In genomic region chr5:64835295-64835694, GRCm38 (mm10) we compare ENCODE assay signal across 19 mouse cellular contexts. TPM values are rescaled to one million over a fixed set of nuclear protein-coding genes. Genes with fewer than 3 reads are reported as not detected.
DNase-seq lines count a peak whose midpoint lies in the region; ATAC-seq and TF ChIP-seq lines count a peak whose summit lies in the region.
"Had no signal": no experiment of that assay in that cellular context is flagged by ENCODE, and none has a peak within 500 bp of the region (broad histone marks: within the 10 kb centered on the region; RNA-seq: fewer than 3 reads in every experiment).

No protein-coding gene starts in this region.

- no peaks in the 10 kb centered on the region for H3K36me3 ChIP-seq in MEL (ENCODE audit: control insufficient read depth in 1 of 2, insufficient read depth in 2 of 2, low read length in 2 of 2)
- H3K36me3 ChIP-seq in splenic B cell, adult 2 months (ENCODE audit: control insufficient read depth, insufficient read depth, low read length, poor library complexity, severe bottlenecking) = peaks cover 2% of the 10 kb centered on the region; the same call in 1 of the 2 replicates
- H3K36me3 ChIP-seq in hindbrain, embryonic 14.5 days (replicated peaks; ENCODE audit: control insufficient read depth, insufficient read depth) = no peaks in the 10 kb centered on the region
- H3K36me3 ChIP-seq: forebrain, embryonic 15.5 days; hindbrain, embryonic 15.5 days had no signal

- no peak for TF ChIP-seq CTCF in MEL (IDR thresholded peaks at IDR 0.05 in 2 of 3, conservative IDR thresholded peaks at IDR 0.05 in 1 of 3; ENCODE audit: control insufficient read depth in 1 of 3, insufficient read depth in 1 of 3, low read depth in 2 of 3, low read length in 3 of 3, poor library complexity in 1 of 3, severe bottlenecking in 1 of 3)

- no peaks in the 10 kb centered on the region for H3K9me3 ChIP-seq in MEL (replicated peaks; ENCODE audit: insufficient read depth, low read length)
- H3K9me3 ChIP-seq in hindbrain, embryonic 14.5 days (ENCODE audit: control insufficient read depth, low read length) = 0 out of 2 replicates have a peak, but pooled peaks cover 5% of the 10 kb centered on the region
- H3K9me3 ChIP-seq: embryonic facial prominence, embryonic 12.5 days; forebrain, embryonic 15.5 days; G1E; hindbrain, embryonic 15.5 days had no signal

- peak; percentile 44; the same call in 1 of the 2 replicates for ATAC-seq in megakaryocyte progenitor cell, adult 5-6 weeks (replicated peaks; ENCODE audit: poor library complexity)
- no peak for ATAC-seq in hindbrain, embryonic 14.5 days (ENCODE audit: low FRiP score)
- ATAC-seq: activated CD4-positive, CD25-positive, alpha-beta regulatory T cell, adult 4 months; CD4-positive, CD25-positive, alpha-beta regulatory T cell, adult 4 months; forebrain, embryonic 15.5 days had no signal

- no peaks in the 10 kb centered on the region for H3K4me1 ChIP-seq in MEL (ENCODE audit: control insufficient read depth in 1 of 2, insufficient read depth in 2 of 2, low read length in 2 of 2)
- H3K4me1 ChIP-seq in hindbrain, embryonic 14.5 days (replicated peaks; ENCODE audit: control insufficient read depth, insufficient read depth, low read length) = no peaks in the 10 kb centered on the region
- H3K4me1 ChIP-seq: forebrain, embryonic 15.5 days; hindbrain, embryonic 15.5 days had no signal

- no peak overlapping the region for H3K27ac ChIP-seq in MEL (ENCODE audit: control insufficient read depth, low read depth, low read length)
- H3K27ac ChIP-seq in hindbrain, embryonic 14.5 days = no peak overlapping the region
- H3K27ac ChIP-seq: embryonic facial prominence, embryonic 12.5 days; forebrain, embryonic 15.5 days; heart, adult 2 months; hindbrain, embryonic 10.5 days; hindbrain, embryonic 15.5 days had no signal

- TF ChIP-seq EP300 in MEL (IDR thresholded peaks at IDR 0.05; ENCODE audit: low read depth in 1 of 2, low read length in 2 of 2) = no peak

- no peak for TF ChIP-seq POLR2A in MEL (IDR thresholded peaks at IDR 0.05; ENCODE audit: control insufficient read depth in 1 of 2, insufficient read depth in 1 of 2, low read depth in 1 of 2, low read length in 2 of 2, poor library complexity in 1 of 2)

- no peak overlapping the region for H3K4me3 ChIP-seq in MEL (ENCODE audit: control insufficient read depth in 1 of 2, insufficient read depth in 1 of 2, low read depth in 2 of 2, low read length in 2 of 2)
- no peak overlapping the region for H3K4me3 ChIP-seq in hindbrain, embryonic 14.5 days (replicated peaks; ENCODE audit: low read length)
- H3K4me3 ChIP-seq: embryonic facial prominence, embryonic 12.5 days; forebrain, embryonic 15.5 days; heart, adult 2 months; heart, embryonic 12.5 days; hindbrain, embryonic 10.5 days; hindbrain, embryonic 15.5 days had no signal

- DNase-seq in A20 (ENCODE audit: low read depth, low spot score) (peak; percentile 19), MEL (ENCODE audit: low read depth, low spot score) (peak; percentile 34)
- peak; percentile 47 for DNase-seq in splenic B cell, adult 2 months (ENCODE audit: low read depth, low spot score)
- DNase-seq in hindbrain, embryonic 14.5 days (ENCODE audit: low spot score) = no peak
- no peak for DNase-seq in adrenal gland, postnatal 14 days
- DNase-seq: adrenal gland, postnatal 25 days; cerebellum, adult 2 months; cerebellum, postnatal 10 days; gastrocnemius, postnatal 36 days; heart, adult 2 months had no signal

- no peak for TF ChIP-seq RAD21 in MEL (IDR thresholded peaks at IDR 0.05; ENCODE audit: low read depth, low read length)

- no peak overlapping the region for H3K4me2 ChIP-seq in hindbrain, embryonic 14.5 days (replicated peaks)
- H3K4me2 ChIP-seq: embryonic facial prominence, embryonic 12.5 days; forebrain, embryonic 15.5 days; heart, embryonic 12.5 days; hindbrain, embryonic 15.5 days had no signal

- no peaks in the 10 kb centered on the region for H3K79me2 ChIP-seq in MEL (ENCODE audit: control insufficient read depth, insufficient read depth, low read length, poor library complexity)

- WGBS in hindbrain, embryonic 14.5 days = 94% methylated on average over 4 of the region's 4 CpGs

- no peak overlapping the region for H3K9ac ChIP-seq in MEL (ENCODE audit: control insufficient read depth, low read depth, low read length, poor library complexity, severe bottlenecking)
- H3K9ac ChIP-seq in hindbrain, embryonic 14.5 days = no peak overlapping the region
- H3K9ac ChIP-seq: embryonic facial prominence, embryonic 12.5 days; forebrain, embryonic 15.5 days; heart, embryonic 12.5 days; hindbrain, embryonic 15.5 days had no signal

- no peaks in the 10 kb centered on the region for H3K27me3 ChIP-seq in MEL (ENCODE audit: control insufficient read depth in 1 of 2, insufficient read depth in 2 of 2, low read length in 2 of 2)
- no peaks in the 10 kb centered on the region for H3K27me3 ChIP-seq in splenic B cell, adult 2 months (ENCODE audit: control insufficient read depth, insufficient read depth, low read length, poor library complexity, severe bottlenecking)
- no peaks in the 10 kb centered on the region for H3K27me3 ChIP-seq in hindbrain, embryonic 14.5 days (ENCODE audit: control insufficient read depth, insufficient read depth, low read length)
- H3K27me3 ChIP-seq: embryonic facial prominence, embryonic 12.5 days; forebrain, embryonic 15.5 days; heart, embryonic 12.5 days; hindbrain, embryonic 15.5 days had no signal

TF ChIP-seq in MEL, 35 proteins besides CTCF, POLR2A, EP300 and RAD21:
- no peak for TF ChIP-seq BHLHE40 (IDR thresholded peaks at IDR 0.05; ENCODE audit: borderline replicate concordance, low read depth, low read length)
TF ChIP-seq in MEL: peak in this region for 0.

RNA-seq across cellular contexts. Expression of gene Klf3, which starts 32.1 kb away (rescaled TPM):
- 7.1 and 8.4 TPM in 2 replicates for total RNA-seq in MEL (2012; rRNA removed)
- 10 to 100 TPM; 39.7 to 72.2 TPM for polyA plus RNA-seq in MEL (2012; ENCODE audit: insufficient read depth in 1 of 2, insufficient read length in 2 of 2, low read depth in 1 of 2, low replicate concordance in 2 of 2, missing spikeins in 1 of 2)
- total RNA-seq in megakaryocyte progenitor cell, adult 5-6 weeks (2015) = 30.7 and 42.7 TPM in 2 replicates
- total RNA-seq in megakaryocyte progenitor cell, adult 5-6 weeks (2017) = 9.4 and 12.5 TPM in 2 replicates
- polyA plus RNA-seq in hindbrain, embryonic 14.5 days (2014; fragmentation: Nextera tagmentation; extraction: Ambion mirVana) = 24.3 and 25.8 TPM in 2 replicates
- 73.5 and 74.1 TPM in 2 replicates for total RNA-seq in adrenal gland, postnatal 14 days (2021)

Comparison
In these comparisons a context has a peak if more than half of its experiments do, and no peak if none do; other contexts are left out.
1. DNase-seq: peak in A20 (single experiment), MEL (single experiment) and splenic B cell, adult 2 months (single experiment); none in hindbrain, embryonic 14.5 days (single experiment) and adrenal gland, postnatal 14 days (single experiment).